Mouse (Mus musculus) right cerebral cortex, postnatal 36 days (tissue): ENCODE data around the gene Tgfbr3.
"Not testable (repeated sequence)": the region's sequence is repeated elsewhere in the genome, so short reads cannot be mapped to it uniquely, and the experiment has no call there.

Experiments used
- DNase-seq, 2 experiments: peaks; one replicate each; pipeline ENCODE4 v3.0.0; 2022; ENCODE audit warnings: low spot score in 2 of 2, mixed read lengths in 1 of 2

Tgfbr3 gene

GRCm38 (mm10) chr5:107279263-107279662, 10.2 kb downstream of the Tgfbr3 start:
- no peak for DNase-seq

GRCm38 (mm10) chr5:107276186-107276585, 13.2 kb downstream of the Tgfbr3 start:
- DNase-seq: no peak

- DNase-seq: no peak
Measured at GRCm38 (mm10) chr5:107272252-107273028, 17.0 kb downstream of the Tgfbr3 start.

- DNase-seq: no peak
Measured at GRCm38 (mm10) chr5:107269006-107269328, 20.5 kb downstream of the Tgfbr3 start.

- no peak for DNase-seq
Measured at GRCm38 (mm10) chr5:107268121-107269005, 21.1 kb downstream of the Tgfbr3 start.

GRCm38 (mm10) chr5:107266566-107266965, 22.9 kb downstream of the Tgfbr3 start:
- DNase-seq: no peak

GRCm38 (mm10) chr5:107264426-107265360, 24.7 kb downstream of the Tgfbr3 start:
- DNase-seq: no peak

- DNase-seq: no peak
Measured at GRCm38 (mm10) chr5:107263836-107264235, 25.6 kb downstream of the Tgfbr3 start.

- no peak for DNase-seq
Measured at GRCm38 (mm10) chr5:107261930-107262329, 27.5 kb downstream of the Tgfbr3 start.

GRCm38 (mm10) chr5:107260708-107261495, 28.5 kb downstream of the Tgfbr3 start:
- no peak for DNase-seq

GRCm38 (mm10) chr5:107259487-107260040, 29.9 kb downstream of the Tgfbr3 start:
- no peak for DNase-seq

GRCm38 (mm10) chr5:107253395-107253794, 36.0 kb downstream of the Tgfbr3 start:
- no peak for DNase-seq

GRCm38 (mm10) chr5:107252435-107252834, 37.0 kb downstream of the Tgfbr3 start:
- DNase-seq: no peak

GRCm38 (mm10) chr5:107251751-107252305, 37.6 kb downstream of the Tgfbr3 start:
- DNase-seq: peak; percentile 10 to 39

- no peak for DNase-seq
Measured at GRCm38 (mm10) chr5:107250548-107251272, 38.7 kb downstream of the Tgfbr3 start.

GRCm38 (mm10) chr5:107248732-107249131, 40.7 kb downstream of the Tgfbr3 start:
- DNase-seq: no peak

- DNase-seq: not testable (repeated sequence)
Measured at GRCm38 (mm10) chr5:107248302-107248701, 41.1 kb downstream of the Tgfbr3 start.

- DNase-seq: no peak
Measured at GRCm38 (mm10) chr5:107247786-107248185, 41.6 kb downstream of the Tgfbr3 start.

GRCm38 (mm10) chr5:107243445-107243844, 46.0 kb downstream of the Tgfbr3 start:
- DNase-seq: no peak

- DNase-seq: no peak
Measured at GRCm38 (mm10) chr5:107242993-107243392, 46.4 kb downstream of the Tgfbr3 start.
